ENCODE assay signal across 12 mouse cellular contexts in the genomic region with DNA sequence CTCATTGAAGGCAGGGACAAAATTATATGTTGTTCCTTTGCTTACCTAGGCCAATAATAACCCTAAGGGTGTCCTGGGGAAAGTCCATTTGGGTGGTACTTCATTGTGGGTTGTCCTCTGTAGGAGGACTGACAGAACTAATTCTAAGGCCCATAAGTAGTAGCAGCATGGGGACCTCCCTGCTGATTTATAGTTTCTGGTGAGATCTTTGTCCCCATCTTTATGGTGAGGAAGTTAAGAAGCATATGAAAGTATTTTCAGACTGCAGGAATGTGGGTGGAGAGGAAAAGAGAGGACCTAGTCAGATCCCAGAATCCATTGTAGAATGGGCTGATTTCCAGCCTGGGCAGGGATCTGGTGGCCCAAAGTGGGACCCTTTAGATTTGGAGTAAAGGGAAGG.
"Had no signal": no experiment of that assay in that cellular context is flagged by ENCODE, and none has a peak within 500 bp of the region (broad histone marks: within the 10 kb centered on the region; RNA-seq: fewer than 3 reads in every experiment).

No protein-coding gene starts in this region.

- ATAC-seq: liver, postnatal 0 days had no signal

- H3K36me3 ChIP-seq: limb, embryonic 12.5 days; liver, embryonic 13.5 days; midbrain, embryonic 10.5 days; neural tube, embryonic 12.5 days had no signal

- DNase-seq: kidney, adult 18-20 months; layer of hippocampus, adult 9-11 months; layer of hippocampus, postnatal 36 days; liver, embryonic 13.5 days; liver, postnatal 0 days; lung, postnatal 36 days; midbrain, embryonic 14.5 days; thymus, postnatal 4 days had no signal

- H3K9me3 ChIP-seq: limb, embryonic 12.5 days; liver, embryonic 13.5 days; midbrain, embryonic 10.5 days; neural tube, embryonic 12.5 days had no signal

- H3K4me3 ChIP-seq: limb, embryonic 12.5 days; liver, embryonic 13.5 days; midbrain, embryonic 10.5 days; neural tube, embryonic 12.5 days had no signal

- H3K9ac ChIP-seq: limb, embryonic 12.5 days; liver, embryonic 13.5 days; liver, postnatal 0 days; neural tube, embryonic 12.5 days had no signal

- H3K27ac ChIP-seq: limb, embryonic 12.5 days; liver, embryonic 13.5 days; midbrain, embryonic 10.5 days; neural tube, embryonic 12.5 days; stomach, postnatal 0 days had no signal

- H3K27me3 ChIP-seq: limb, embryonic 12.5 days; liver, embryonic 13.5 days; neural tube, embryonic 12.5 days had no signal

- H3K4me2 ChIP-seq: limb, embryonic 12.5 days; liver, embryonic 13.5 days; neural tube, embryonic 12.5 days had no signal
